Mouse (Mus musculus): Measurements from ENCODE around the gene Rmnd5a. TPM values are rescaled to one million over a fixed set of nuclear protein-coding genes. Genes with fewer than 3 reads are reported as not detected.

The Rmnd5a gene
- total and polyA plus RNA-seq, 3 experiments: 22.6 to 497 (median 23.3) TPM

GRCm38 (mm10) chr6:71341179-71341578 is 99.3 kb downstream of the Rmnd5a start:
- TF ChIP-seq RAD21 (IDR thresholded peaks at IDR 0.05; ENCODE audit: low read depth, low read length) (no peak), USF2 (IDR thresholded peaks at IDR 0.05; ENCODE audit: borderline replicate concordance in 1 of 2, insufficient read depth in 1 of 2, low read depth in 1 of 2, low read length in 2 of 2) (no peak), MYB (IDR thresholded peaks at IDR 0.05; ENCODE audit: low read depth, low read length) (no peak), SMC3 (IDR thresholded peaks at IDR 0.05; ENCODE audit: low read depth, low read length) (no peak), USF1 (IDR thresholded peaks at IDR 0.05; ENCODE audit: low read depth, low read length) (no peak), GATA1 (IDR thresholded peaks at IDR 0.05; ENCODE audit: low read depth, low read length) (no peak), SIN3A (IDR thresholded peaks at IDR 0.05; ENCODE audit: low read length) (no peak), TAL1 (IDR thresholded peaks at IDR 0.05; ENCODE audit: low read length) (no peak), ETS1 (IDR thresholded peaks at IDR 0.05; ENCODE audit: low read depth, low read length) (no peak), ZMIZ1 (IDR thresholded peaks at IDR 0.05; ENCODE audit: low read depth, low read length) (no peak), TCF12 (IDR thresholded peaks at IDR 0.05; ENCODE audit: low read depth, low read length) (no peak), MAFK (IDR thresholded peaks at IDR 0.05; ENCODE audit: borderline replicate concordance, low read depth, low read length) (no peak), CHD1 (IDR thresholded peaks at IDR 0.05; ENCODE audit: low read depth, low read length) (no peak), KAT2A (conservative IDR thresholded peaks at IDR 0.05; ENCODE audit: low read depth, low read length) (no peak), ZKSCAN1 (IDR thresholded peaks at IDR 0.05; ENCODE audit: low read depth, low read length) (no peak)
- no peak for DNase-seq (ENCODE audit: low read depth, low spot score)
- H3K9me3 ChIP-seq (replicated peaks; ENCODE audit: insufficient read depth, low read length): no peaks in the 10 kb centered on the region
- H3K79me2 ChIP-seq (ENCODE audit: control insufficient read depth, insufficient read depth, low read length, poor library complexity): no peaks in the 10 kb centered on the region
- no peak overlapping the region for H3K9ac ChIP-seq (ENCODE audit: control insufficient read depth, low read depth, low read length, poor library complexity, severe bottlenecking)
- H3K27me3 ChIP-seq (ENCODE audit: control insufficient read depth in 1 of 2, insufficient read depth in 2 of 2, low read length in 2 of 2): peaks cover 0 to 1% of the 10 kb centered on the region in 2 experiments; a peak in 1 of 4 replicates
- H3K36me3 ChIP-seq (ENCODE audit: control insufficient read depth in 1 of 2, insufficient read depth in 2 of 2, low read length in 2 of 2): no peaks in the 10 kb centered on the region
- H3K4me3 ChIP-seq (ENCODE audit: control insufficient read depth in 1 of 2, insufficient read depth in 1 of 2, low read depth in 2 of 2, low read length in 2 of 2): no peak overlapping the region
- no peak overlapping the region for H3K27ac ChIP-seq (ENCODE audit: control insufficient read depth, low read depth, low read length)
- H3K4me1 ChIP-seq (ENCODE audit: control insufficient read depth in 1 of 2, insufficient read depth in 2 of 2, low read length in 2 of 2): no peaks in the 10 kb centered on the region

- H3K27me3 ChIP-seq (ENCODE audit: control insufficient read depth in 1 of 2, insufficient read depth in 2 of 2, low read length in 2 of 2): peaks cover 0 to 1% of the 10 kb centered on the region in 2 experiments; a peak in 1 of 4 replicates
- TF ChIP-seq MAZ (IDR thresholded peaks at IDR 0.05; ENCODE audit: low read depth, low read length): no peak
- TF ChIP-seq MXI1 (IDR thresholded peaks at IDR 0.05; ENCODE audit: low read depth, low read length): no peak
- TF ChIP-seq KAT2A (conservative IDR thresholded peaks at IDR 0.05; ENCODE audit: low read depth, low read length): no peak
- no peak for TF ChIP-seq JUND (IDR thresholded peaks at IDR 0.05; ENCODE audit: low read depth, low read length)
- TF ChIP-seq MYB (IDR thresholded peaks at IDR 0.05; ENCODE audit: low read depth, low read length): no peak
- no peak for TF ChIP-seq SMC3 (IDR thresholded peaks at IDR 0.05; ENCODE audit: low read depth, low read length)
- no peak for TF ChIP-seq CHD1 (IDR thresholded peaks at IDR 0.05; ENCODE audit: low read depth, low read length)
- no peak for TF ChIP-seq ELF1 (IDR thresholded peaks at IDR 0.05; ENCODE audit: low read depth, low read length)
- TF ChIP-seq MAFK (IDR thresholded peaks at IDR 0.05; ENCODE audit: borderline replicate concordance, low read depth, low read length): no peak
- TF ChIP-seq MAX (IDR thresholded peaks at IDR 0.05; ENCODE audit: low read length): no peak
- no peak for TF ChIP-seq POLR2AphosphoS5 (IDR thresholded peaks at IDR 0.05; ENCODE audit: borderline replicate concordance, low read depth, low read length)
- TF ChIP-seq TBP (IDR thresholded peaks at IDR 0.05; ENCODE audit: low read depth, low read length): no peak
- TF ChIP-seq POLR2A (IDR thresholded peaks at IDR 0.05; ENCODE audit: control insufficient read depth in 1 of 2, insufficient read depth in 1 of 2, low read depth in 1 of 2, low read length in 2 of 2, poor library complexity in 1 of 2): no peak
- TF ChIP-seq RAD21 (IDR thresholded peaks at IDR 0.05; ENCODE audit: low read depth, low read length): no peak
- no peak for TF ChIP-seq NELFE (IDR thresholded peaks at IDR 0.05; ENCODE audit: low read depth, low read length)
- no peak for TF ChIP-seq HCFC1 (IDR thresholded peaks at IDR 0.05; ENCODE audit: low read depth, low read length)
- no peak for TF ChIP-seq ZC3H11A (IDR thresholded peaks at IDR 0.05; ENCODE audit: low read depth, low read length)
- no peak for TF ChIP-seq EP300 (IDR thresholded peaks at IDR 0.05; ENCODE audit: low read depth in 1 of 2, low read length in 2 of 2)
- no peak for DNase-seq (ENCODE audit: low read depth, low spot score)
- no peak overlapping the region for H3K27ac ChIP-seq (ENCODE audit: control insufficient read depth, low read depth, low read length)
- H3K9ac ChIP-seq (ENCODE audit: control insufficient read depth, low read depth, low read length, poor library complexity, severe bottlenecking): no peak overlapping the region
- no peak overlapping the region for H3K4me3 ChIP-seq (ENCODE audit: control insufficient read depth in 1 of 2, insufficient read depth in 1 of 2, low read depth in 2 of 2, low read length in 2 of 2)
- no peaks in the 10 kb centered on the region for H3K4me1 ChIP-seq (ENCODE audit: control insufficient read depth in 1 of 2, insufficient read depth in 2 of 2, low read length in 2 of 2)
- no peaks in the 10 kb centered on the region for H3K36me3 ChIP-seq (ENCODE audit: control insufficient read depth in 1 of 2, insufficient read depth in 2 of 2, low read length in 2 of 2)
- H3K9me3 ChIP-seq (replicated peaks; ENCODE audit: insufficient read depth, low read length): no peaks in the 10 kb centered on the region
- no peaks in the 10 kb centered on the region for H3K79me2 ChIP-seq (ENCODE audit: control insufficient read depth, insufficient read depth, low read length, poor library complexity)
Measured at GRCm38 (mm10) chr6:71339351-71339750, 101.1 kb downstream of the Rmnd5a start.
